Mouse (Mus musculus): ENCODE data around the gene Pdcd6ip. TPM values are rescaled to one million over a fixed set of nuclear protein-coding genes. Genes with fewer than 3 reads are reported as not detected.
"Not testable (repeated sequence)": the region's sequence is repeated elsewhere in the genome, so short reads cannot be mapped to it uniquely, and the experiment has no call there.

Gene Pdcd6ip
- polyA plus RNA-seq, 1 experiment from 2014 or later, result 99.5 TPM

DNA sequence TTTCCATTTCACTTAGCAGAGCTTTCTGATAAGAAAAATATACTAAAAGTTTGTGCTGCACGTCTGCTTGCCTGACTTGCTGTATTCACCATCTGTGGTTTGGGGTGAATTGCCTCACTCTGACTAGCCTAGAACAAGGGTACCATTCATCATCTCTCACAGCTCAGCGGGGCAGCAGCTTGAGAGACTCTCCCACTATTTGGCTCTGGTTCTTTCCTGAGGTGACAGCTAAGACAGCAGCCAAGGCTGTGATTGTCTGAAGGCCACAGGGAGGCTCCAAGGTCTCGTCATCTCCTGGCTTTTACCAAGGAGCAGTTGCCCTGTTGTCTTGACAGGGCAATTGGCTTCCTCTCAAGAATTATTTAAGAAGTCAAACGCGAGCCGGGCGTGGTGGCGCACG is 30.0 kb upstream of the Pdcd6ip start:
- H3K9me3 ChIP-seq (replicated peaks; ENCODE audit: control insufficient read depth, low read length), result no peaks in the 10 kb centered on the region
- no peak for ATAC-seq (ENCODE audit: insufficient read depth, low FRiP score)
- H3K4me2 ChIP-seq (ENCODE audit: low read depth, low read length), result no peak overlapping the region
- H3K27ac ChIP-seq (ENCODE audit: low read length), result no peak overlapping the region
- H3K27me3 ChIP-seq (ENCODE audit: control insufficient read depth, insufficient read depth, low read length), result no peaks in the 10 kb centered on the region
- no peak overlapping the region for H3K9ac ChIP-seq (ENCODE audit: low read length)
- H3K4me1 ChIP-seq (ENCODE audit: control insufficient read depth, insufficient read depth, low read length), result peaks cover 6% of the 10 kb centered on the region
- no peaks in the 10 kb centered on the region for H3K36me3 ChIP-seq (ENCODE audit: control insufficient read depth, insufficient read depth, low read length)
- 70% methylated on average over 9 of the region's 9 CpGs for WGBS
- no peak overlapping the region for H3K4me3 ChIP-seq (replicated peaks; ENCODE audit: low read length)

DNA sequence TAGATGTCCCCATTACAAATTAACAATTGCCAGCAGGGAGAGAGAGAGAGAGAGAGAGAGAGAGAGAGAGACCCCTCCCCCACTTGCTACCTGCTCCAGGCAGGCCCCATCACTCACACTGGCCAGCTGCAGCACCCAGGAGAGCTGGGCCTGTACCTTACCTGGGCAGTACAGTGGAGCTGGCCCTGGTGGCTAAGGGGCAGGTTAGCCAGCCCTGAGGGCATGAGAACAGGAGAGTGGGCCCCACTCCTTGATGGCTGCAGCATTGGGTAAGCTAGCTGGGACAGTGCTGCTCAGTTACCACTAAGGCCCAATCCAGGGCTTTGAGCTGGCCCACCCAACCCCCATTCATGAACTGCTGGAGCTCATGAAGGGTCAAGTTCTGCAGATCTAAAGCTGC is 27.9 kb upstream of the Pdcd6ip start:
- Histone ChIP-seq H3K9ac (ENCODE audit: low read length) (no peak overlapping the region), H3K4me2 (ENCODE audit: low read depth, low read length) (no peak overlapping the region), H3K9me3 (replicated peaks; ENCODE audit: control insufficient read depth, low read length) (no peaks in the 10 kb centered on the region), H3K27ac (ENCODE audit: low read length) (no peak overlapping the region), H3K4me1 (ENCODE audit: control insufficient read depth, insufficient read depth, low read length) (peaks cover 6% of the 10 kb centered on the region; the same call in 1 of the 2 replicates), H3K4me3 (replicated peaks; ENCODE audit: low read length) (no peak overlapping the region), H3K27me3 (ENCODE audit: control insufficient read depth, insufficient read depth, low read length) (no peaks in the 10 kb centered on the region), H3K36me3 (ENCODE audit: control insufficient read depth, insufficient read depth, low read length) (no peaks in the 10 kb centered on the region)
- no peak for ATAC-seq (ENCODE audit: insufficient read depth, low FRiP score)

GRCm38 (mm10) chr9:113731540-113731939 is 23.5 kb upstream of the Pdcd6ip start:
- WGBS, result 79% methylated on average over 3 of the region's 3 CpGs
- H3K27ac ChIP-seq (ENCODE audit: low read length), result no peak overlapping the region
- H3K9me3 ChIP-seq (replicated peaks; ENCODE audit: control insufficient read depth, low read length), result no peaks in the 10 kb centered on the region
- ATAC-seq (ENCODE audit: insufficient read depth, low FRiP score), result no peak
- no peaks in the 10 kb centered on the region for H3K27me3 ChIP-seq (ENCODE audit: control insufficient read depth, insufficient read depth, low read length)
- H3K9ac ChIP-seq (ENCODE audit: low read length), result no peak overlapping the region
- H3K4me1 ChIP-seq (ENCODE audit: control insufficient read depth, insufficient read depth, low read length), result no peaks in the 10 kb centered on the region
- no peak overlapping the region for H3K4me2 ChIP-seq (ENCODE audit: low read depth, low read length)
- H3K4me3 ChIP-seq (replicated peaks; ENCODE audit: low read length), result no peak overlapping the region
- H3K36me3 ChIP-seq (ENCODE audit: control insufficient read depth, insufficient read depth, low read length), result no peaks in the 10 kb centered on the region

- Histone ChIP-seq H3K4me1 (ENCODE audit: control insufficient read depth, insufficient read depth, low read length) (no peaks in the 10 kb centered on the region), H3K4me3 (replicated peaks; ENCODE audit: low read length) (no peak overlapping the region), H3K4me2 (ENCODE audit: low read depth, low read length) (no peak overlapping the region), H3K27me3 (ENCODE audit: control insufficient read depth, insufficient read depth, low read length) (no peaks in the 10 kb centered on the region), H3K36me3 (ENCODE audit: control insufficient read depth, insufficient read depth, low read length) (no peaks in the 10 kb centered on the region), H3K27ac (ENCODE audit: low read length) (no peak overlapping the region), H3K9ac (ENCODE audit: low read length) (no peak overlapping the region), H3K9me3 (replicated peaks; ENCODE audit: control insufficient read depth, low read length) (no peaks in the 10 kb centered on the region)
- no peak for ATAC-seq (ENCODE audit: insufficient read depth, low FRiP score)
- WGBS, result 75% methylated on average over 18 of the region's 18 CpGs
Measured at GRCm38 (mm10) chr9:113726991-113727680, 19.1 kb upstream of the Pdcd6ip start.

DNA sequence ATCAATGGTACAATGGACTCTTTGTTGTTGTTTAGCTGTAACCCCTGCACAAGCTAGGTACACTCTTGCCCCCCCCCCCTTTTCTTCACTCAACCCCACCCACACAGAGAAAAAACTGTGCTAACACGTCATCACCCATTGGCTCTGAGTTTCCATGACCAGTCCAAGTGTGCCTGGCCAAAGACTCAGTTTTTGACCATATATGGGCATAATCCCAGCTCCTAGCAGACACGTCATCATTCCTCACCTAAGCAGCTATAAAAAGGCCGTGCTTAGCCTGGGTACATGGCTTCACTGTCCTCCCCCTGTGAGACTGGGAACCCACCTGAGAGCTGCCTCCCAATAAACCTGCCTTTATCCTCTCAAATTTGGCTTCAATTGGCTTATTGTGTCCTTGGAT is 18.1 kb upstream of the Pdcd6ip start:
- H3K9me3 ChIP-seq (replicated peaks; ENCODE audit: control insufficient read depth, low read length), result no peaks in the 10 kb centered on the region
- H3K27ac ChIP-seq (ENCODE audit: low read length), result no peak overlapping the region
- no peak overlapping the region for H3K4me2 ChIP-seq (ENCODE audit: low read depth, low read length)
- H3K9ac ChIP-seq (ENCODE audit: low read length), result no peak overlapping the region
- 49% methylated on average over 3 of the region's 3 CpGs for WGBS
- no peaks in the 10 kb centered on the region for H3K36me3 ChIP-seq (ENCODE audit: control insufficient read depth, insufficient read depth, low read length)
- no peaks in the 10 kb centered on the region for H3K27me3 ChIP-seq (ENCODE audit: control insufficient read depth, insufficient read depth, low read length)
- no peak for ATAC-seq (ENCODE audit: insufficient read depth, low FRiP score)
- H3K4me3 ChIP-seq (replicated peaks; ENCODE audit: low read length), result no peak overlapping the region
- H3K4me1 ChIP-seq (ENCODE audit: control insufficient read depth, insufficient read depth, low read length), result no peaks in the 10 kb centered on the region

- H3K9me3 ChIP-seq (replicated peaks; ENCODE audit: control insufficient read depth, low read length); H3K27me3 ChIP-seq (ENCODE audit: control insufficient read depth, insufficient read depth, low read length); ATAC-seq (ENCODE audit: insufficient read depth, low FRiP score); H3K36me3 ChIP-seq (ENCODE audit: control insufficient read depth, insufficient read depth, low read length); H3K4me2 ChIP-seq (ENCODE audit: low read depth, low read length); H3K4me3 ChIP-seq (replicated peaks; ENCODE audit: low read length); H3K9ac ChIP-seq (ENCODE audit: low read length); H3K4me1 ChIP-seq (ENCODE audit: control insufficient read depth, insufficient read depth, low read length); H3K27ac ChIP-seq (ENCODE audit: low read length): not testable (repeated sequence)
- 88% methylated on average over 5 of the region's 5 CpGs for WGBS
Measured at GRCm38 (mm10) chr9:113725609-113726008, 17.6 kb upstream of the Pdcd6ip start.

DNA sequence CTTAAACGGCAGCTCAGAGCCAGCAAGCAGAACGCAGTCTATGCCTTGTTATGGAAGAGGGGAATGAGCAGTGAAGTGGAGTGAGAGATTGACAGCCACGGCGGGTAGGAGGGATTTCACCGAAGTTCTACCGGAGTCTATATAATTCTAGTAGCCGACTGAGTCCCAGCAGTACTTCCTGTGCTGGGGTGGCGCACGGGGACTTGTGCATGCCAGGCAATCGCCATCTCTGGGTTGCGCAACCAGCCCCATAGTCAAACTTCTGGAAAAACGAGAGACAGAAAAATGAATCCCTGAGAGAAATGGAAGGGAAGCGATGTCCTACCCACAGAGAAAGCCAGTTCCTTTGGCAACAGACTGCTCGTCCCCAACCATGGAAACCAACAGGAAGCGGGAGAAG is 16.6 kb upstream of the Pdcd6ip start:
- Histone ChIP-seq H3K4me1 (ENCODE audit: control insufficient read depth, insufficient read depth, low read length) (no peaks in the 10 kb centered on the region), H3K9me3 (replicated peaks; ENCODE audit: control insufficient read depth, low read length) (no peaks in the 10 kb centered on the region), H3K4me2 (ENCODE audit: low read depth, low read length) (no peak overlapping the region), H3K4me3 (replicated peaks; ENCODE audit: low read length) (no peak overlapping the region), H3K36me3 (ENCODE audit: control insufficient read depth, insufficient read depth, low read length) (no peaks in the 10 kb centered on the region), H3K9ac (ENCODE audit: low read length) (no peak overlapping the region), H3K27me3 (ENCODE audit: control insufficient read depth, insufficient read depth, low read length) (no peaks in the 10 kb centered on the region), H3K27ac (ENCODE audit: low read length) (no peak overlapping the region)
- 79% methylated on average over 15 of the region's 15 CpGs for WGBS
- no peak for ATAC-seq (ENCODE audit: insufficient read depth, low FRiP score)

DNA sequence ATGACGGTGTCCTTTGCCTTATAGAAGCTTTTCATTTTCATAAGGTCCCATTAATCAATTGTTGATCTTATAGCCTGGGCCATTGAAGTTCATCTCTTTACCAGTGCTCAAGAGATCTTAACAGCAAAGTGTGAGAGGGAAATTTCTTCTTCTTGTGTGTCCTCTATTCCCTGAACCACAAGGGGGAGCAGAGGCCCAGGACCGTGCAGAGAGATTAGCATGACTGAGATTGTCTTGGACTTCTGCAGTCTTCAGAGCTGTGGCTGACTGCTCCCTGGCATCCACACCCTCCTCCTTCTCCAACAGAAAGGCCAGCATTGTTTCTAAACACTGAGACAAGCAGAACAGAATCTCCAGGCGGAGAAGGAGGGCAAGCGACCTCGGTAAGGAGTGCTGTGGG is 11.0 kb upstream of the Pdcd6ip start:
- Histone ChIP-seq H3K9ac (ENCODE audit: low read length) (no peak overlapping the region), H3K4me2 (ENCODE audit: low read depth, low read length) (no peak overlapping the region), H3K4me3 (replicated peaks; ENCODE audit: low read length) (no peak overlapping the region), H3K27ac (ENCODE audit: low read length) (no peak overlapping the region), H3K36me3 (ENCODE audit: control insufficient read depth, insufficient read depth, low read length) (no peaks in the 10 kb centered on the region), H3K27me3 (ENCODE audit: control insufficient read depth, insufficient read depth, low read length) (no peaks in the 10 kb centered on the region), H3K4me1 (ENCODE audit: control insufficient read depth, insufficient read depth, low read length) (no peaks in the 10 kb centered on the region), H3K9me3 (replicated peaks; ENCODE audit: control insufficient read depth, low read length) (no peaks in the 10 kb centered on the region)
- ATAC-seq (ENCODE audit: insufficient read depth, low FRiP score), result 0 out of 2 replicates have a peak, but pooled peaks have one; percentile 56
- 44% methylated on average over 5 of the region's 5 CpGs for WGBS

- no peak overlapping the region for H3K4me2 ChIP-seq (ENCODE audit: low read depth, low read length)
- WGBS, result 73% methylated on average over 12 of the region's 12 CpGs
- no peaks in the 10 kb centered on the region for H3K27me3 ChIP-seq (ENCODE audit: control insufficient read depth, insufficient read depth, low read length)
- peaks cover 12% of the 10 kb centered on the region for H3K4me1 ChIP-seq (ENCODE audit: control insufficient read depth, insufficient read depth, low read length)
- no peak overlapping the region for H3K27ac ChIP-seq (ENCODE audit: low read length)
- no peaks in the 10 kb centered on the region for H3K9me3 ChIP-seq (replicated peaks; ENCODE audit: control insufficient read depth, low read length)
- ATAC-seq (ENCODE audit: insufficient read depth, low FRiP score), result no peak
- no peak overlapping the region for H3K4me3 ChIP-seq (replicated peaks; ENCODE audit: low read length)
- no peaks in the 10 kb centered on the region for H3K36me3 ChIP-seq (ENCODE audit: control insufficient read depth, insufficient read depth, low read length)
- no peak overlapping the region for H3K9ac ChIP-seq (ENCODE audit: low read length)
Measured at GRCm38 (mm10) chr9:113710871-113711270, 2.8 kb upstream of the Pdcd6ip start.
